Mouse (Mus musculus) adrenal gland (tissue): ENCODE results near the gene Mecr.

Source experiments
- intact Hi-C: fragments of 180-260 bp; cut with DNase I; formaldehyde crosslinking; loops from one replicate; pipeline ENCODE4 v1.15.1; 2025

Mecr gene

DNA sequence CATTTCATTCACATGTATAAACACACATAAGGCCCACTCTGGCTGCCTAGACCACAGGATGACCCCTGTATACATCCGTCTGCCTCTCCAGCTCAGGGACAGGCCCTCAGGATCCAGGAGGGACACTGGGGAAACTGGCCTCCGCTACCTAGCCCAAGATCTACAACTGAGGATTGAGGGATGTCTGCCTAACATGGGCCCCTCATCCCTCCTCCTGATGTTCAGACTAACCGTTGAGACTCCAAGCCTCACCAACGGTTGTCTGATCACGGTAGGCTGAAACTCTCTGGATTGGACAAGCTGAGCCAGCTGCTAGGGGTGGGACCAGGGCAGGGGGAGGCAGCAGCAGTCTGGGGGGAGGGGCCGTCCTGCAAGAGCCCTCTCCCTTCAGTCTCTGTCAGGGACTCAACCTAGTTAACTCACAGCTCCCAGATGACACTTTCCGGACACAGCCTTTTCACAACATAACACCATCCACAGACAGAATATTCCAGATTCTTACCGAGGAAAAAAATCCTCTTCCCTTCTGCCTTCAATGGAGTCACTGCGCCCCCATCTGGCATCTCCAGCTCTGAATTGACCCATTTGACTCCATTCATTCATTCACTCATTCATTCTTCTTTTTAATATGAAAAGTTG is 9.2 kb upstream of the Mecr start:
- intact Hi-C loops: loop anchor here (10.0 kb wide), 2 partner anchors 349 to 429 kb away; no protein-coding TSS in a partner anchor

DNA sequence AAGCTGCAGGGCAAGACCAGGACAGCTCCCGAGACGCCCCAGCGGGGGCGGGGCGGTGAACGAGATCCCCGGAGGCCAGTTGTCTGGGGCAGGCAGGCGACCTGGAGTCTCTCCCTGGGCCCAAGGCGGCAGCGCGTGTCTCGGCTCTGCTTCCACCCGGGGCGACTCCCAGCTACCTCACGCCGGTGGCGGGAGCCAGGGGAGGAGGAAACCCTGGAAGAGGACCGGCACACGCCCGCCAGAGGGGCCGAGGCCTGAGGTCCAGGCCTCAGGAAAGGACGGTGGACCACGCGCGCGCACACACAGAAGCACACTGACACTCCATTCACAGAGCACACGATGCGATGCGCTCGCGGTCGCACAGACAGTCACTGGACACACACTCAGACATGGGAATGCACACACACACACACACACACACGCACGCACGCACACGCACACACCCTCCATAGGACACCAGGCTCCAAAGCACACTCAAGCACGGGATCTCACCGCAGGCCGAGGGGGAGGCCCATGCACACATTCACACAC is 6.9 kb upstream of the Mecr start:
- intact Hi-C loops: loop anchor here (5.0 to 10.0 kb wide), 5 partner anchors 114 to 874 kb away; no protein-coding TSS in a partner anchor

DNA sequence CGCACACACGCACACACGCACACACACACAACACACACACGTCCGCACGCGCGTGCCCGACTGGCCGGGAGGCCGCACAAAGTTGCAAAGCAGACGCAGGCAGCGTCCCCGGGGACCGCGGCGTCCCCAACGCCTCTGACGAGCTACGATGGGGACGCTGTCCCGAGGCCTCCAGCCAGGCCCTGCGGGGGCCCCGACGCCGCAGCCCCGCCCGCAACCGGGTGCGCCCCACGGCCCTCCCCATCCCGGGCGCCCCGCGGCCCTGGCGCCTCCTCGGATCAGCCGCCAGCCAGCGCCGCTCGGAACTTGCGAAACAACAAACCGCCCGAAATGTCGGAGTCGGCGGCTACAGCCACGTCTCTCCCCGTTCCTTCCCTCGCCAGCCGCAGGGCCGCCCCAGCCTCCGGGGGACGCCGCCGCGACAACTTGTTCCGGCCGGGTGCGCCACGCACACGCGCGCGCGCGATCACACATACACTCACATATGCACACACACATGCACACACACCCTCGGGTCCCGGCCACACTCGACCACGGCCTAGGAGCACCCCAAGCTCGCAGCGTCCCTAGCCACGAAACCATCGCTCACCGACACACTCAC is 6.3 kb upstream of the Mecr start:
- intact Hi-C loops: loop anchor here (5.0 to 10.0 kb wide), 5 partner anchors 115 to 875 kb away; no protein-coding TSS in a partner anchor

DNA sequence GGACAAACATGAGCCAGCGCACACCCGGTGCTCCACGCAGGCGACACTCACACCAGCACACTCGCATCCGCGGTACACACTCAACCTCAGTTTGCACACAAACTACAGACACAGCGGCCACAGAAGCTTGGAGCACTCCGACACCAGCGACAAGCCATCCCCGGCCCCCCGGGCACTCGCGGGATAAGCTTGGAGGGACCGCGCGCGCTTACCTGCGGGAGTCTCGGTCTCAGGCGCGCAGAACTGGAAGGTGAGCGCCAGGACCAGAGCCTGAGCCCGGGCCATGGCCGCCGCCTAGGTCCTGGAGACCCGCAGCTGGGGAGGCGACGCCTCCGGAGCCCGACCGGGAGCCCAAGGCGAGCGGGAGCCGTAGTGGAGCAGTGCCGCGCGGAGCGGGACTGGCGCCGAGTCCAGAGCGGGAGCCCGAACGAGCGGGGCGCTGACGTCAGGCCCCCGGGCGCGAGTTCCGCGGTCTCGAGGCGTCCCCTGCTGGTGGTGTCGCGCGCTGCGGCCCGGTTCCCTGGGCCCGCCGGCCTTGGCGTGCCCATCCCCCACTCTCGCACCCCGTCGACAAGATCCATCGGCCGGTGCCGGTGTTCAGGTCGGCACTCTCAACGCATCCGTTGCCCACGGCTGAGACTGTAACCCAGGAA is 5.3 kb upstream of the Mecr start, which contains the start of gene Ptpru:
Ptpru (minus strand) TSS at position 417 of the 653 bp plus-strand sequence.
- intact Hi-C loops: loop anchor here (2.0 to 10.0 kb wide), 6 partner anchors 53 to 876 kb away; no protein-coding TSS in a partner anchor

DNA sequence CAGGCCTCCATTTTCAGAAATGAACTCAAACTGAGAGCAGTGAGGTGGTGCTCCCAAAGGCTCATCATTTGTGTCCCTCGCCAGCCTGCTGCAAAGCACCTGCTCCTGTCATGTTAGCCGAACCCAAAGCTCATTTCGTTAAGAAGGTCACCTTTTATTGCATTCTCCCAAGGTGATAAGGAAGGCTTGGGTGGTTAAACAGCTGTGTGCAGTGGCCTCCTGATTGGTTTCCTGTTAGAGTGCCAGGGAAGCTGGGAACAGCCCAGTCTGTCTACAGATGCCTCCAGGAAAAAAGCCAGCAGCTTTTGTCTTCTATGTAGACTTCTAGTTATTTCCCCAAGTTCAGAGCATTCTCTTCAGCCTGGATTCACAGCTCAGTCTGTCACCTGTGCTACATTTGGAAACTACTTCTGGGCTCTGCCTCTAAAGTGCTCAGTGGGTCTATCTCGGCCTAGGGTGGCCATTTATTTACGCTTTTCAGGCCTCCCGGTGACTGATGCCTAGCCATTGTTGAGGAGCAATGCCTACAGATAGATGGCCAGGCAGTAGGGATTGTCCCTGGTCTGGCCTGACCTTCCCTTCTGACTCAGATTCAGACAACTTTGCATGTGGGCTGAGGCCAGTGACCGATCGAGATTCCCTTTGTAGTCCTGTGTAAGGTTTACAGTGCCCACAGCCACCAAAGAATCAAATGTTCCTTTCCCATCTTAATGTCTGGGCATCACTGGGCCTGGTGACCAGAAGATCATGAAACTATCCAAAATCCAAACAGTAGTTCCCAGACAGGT is 2.9 kb downstream of the Mecr start:
- intact Hi-C loops: no loop called here

DNA sequence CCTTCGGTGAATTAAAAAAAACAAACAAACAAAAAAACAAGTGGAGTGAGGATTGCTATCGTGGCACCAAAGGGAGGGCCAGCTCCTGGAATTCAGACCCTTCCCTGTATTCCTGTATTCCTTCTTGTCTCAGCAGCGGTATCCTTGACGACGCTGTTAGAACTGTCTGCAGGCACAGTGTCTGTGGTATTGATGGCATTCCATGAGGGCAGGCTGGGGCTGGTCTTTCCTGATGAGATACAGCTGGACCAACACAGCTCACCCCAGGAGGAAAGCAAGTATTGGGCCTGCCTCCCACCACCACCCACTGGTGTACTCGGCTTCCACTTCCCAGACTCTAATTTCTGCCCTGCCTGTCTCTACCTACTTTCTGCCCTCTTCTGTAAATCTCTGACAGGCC is 4.8 kb downstream of the Mecr start:
- intact Hi-C loops: no loop called here

DNA sequence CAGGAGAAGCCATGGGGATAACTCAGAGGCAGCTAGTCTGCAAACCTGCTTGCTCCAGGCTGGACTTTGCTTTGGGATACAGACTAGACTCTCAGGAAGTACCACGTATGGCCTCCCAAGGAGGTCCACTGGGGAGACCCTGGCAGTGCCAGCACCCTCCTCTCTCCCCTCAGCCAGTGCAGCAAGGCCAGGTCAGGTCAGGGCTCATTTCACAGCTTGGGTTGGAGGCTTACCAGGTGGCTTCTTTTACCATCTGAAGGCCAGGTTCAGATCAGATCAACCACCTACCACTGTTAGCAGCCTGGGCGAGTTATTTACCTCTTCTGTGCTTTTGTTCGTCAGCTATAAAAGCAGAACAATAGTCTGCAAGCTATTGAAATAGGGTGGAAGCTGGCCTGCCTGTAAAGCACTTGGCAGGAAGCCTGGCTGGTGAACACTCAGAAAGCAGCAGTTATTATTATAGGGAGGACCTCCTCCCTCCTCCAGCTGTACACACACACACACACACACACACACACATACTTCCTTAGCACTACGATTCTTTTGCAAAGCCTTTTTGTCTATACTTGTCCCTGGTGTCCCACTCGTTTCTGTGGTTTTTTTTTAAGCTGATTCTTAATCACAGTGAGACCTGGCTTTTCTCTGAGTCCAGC is 6.8 kb downstream of the Mecr start:
- intact Hi-C loops: no loop called here

DNA sequence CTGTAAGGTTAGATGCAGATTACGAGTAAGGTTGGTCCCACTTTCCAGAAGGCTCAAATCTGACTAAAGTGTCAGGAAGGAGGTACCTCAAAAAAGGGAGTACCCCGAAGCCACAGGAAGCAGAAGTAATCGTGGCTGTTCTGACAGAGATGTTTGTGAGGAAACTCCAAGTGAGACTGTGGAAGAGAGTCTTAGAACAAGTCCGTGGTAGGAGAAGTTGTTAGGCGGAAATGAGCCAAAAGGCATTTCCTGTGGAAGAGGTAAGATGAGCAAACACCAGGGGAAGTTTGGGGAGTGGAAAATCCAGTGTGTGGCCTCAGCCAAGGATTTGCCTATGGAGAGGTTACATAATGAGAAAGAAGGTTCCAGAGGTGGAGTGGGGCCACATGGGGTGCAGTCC is 11.7 kb downstream of the Mecr start:
- intact Hi-C loops: no loop called here

DNA sequence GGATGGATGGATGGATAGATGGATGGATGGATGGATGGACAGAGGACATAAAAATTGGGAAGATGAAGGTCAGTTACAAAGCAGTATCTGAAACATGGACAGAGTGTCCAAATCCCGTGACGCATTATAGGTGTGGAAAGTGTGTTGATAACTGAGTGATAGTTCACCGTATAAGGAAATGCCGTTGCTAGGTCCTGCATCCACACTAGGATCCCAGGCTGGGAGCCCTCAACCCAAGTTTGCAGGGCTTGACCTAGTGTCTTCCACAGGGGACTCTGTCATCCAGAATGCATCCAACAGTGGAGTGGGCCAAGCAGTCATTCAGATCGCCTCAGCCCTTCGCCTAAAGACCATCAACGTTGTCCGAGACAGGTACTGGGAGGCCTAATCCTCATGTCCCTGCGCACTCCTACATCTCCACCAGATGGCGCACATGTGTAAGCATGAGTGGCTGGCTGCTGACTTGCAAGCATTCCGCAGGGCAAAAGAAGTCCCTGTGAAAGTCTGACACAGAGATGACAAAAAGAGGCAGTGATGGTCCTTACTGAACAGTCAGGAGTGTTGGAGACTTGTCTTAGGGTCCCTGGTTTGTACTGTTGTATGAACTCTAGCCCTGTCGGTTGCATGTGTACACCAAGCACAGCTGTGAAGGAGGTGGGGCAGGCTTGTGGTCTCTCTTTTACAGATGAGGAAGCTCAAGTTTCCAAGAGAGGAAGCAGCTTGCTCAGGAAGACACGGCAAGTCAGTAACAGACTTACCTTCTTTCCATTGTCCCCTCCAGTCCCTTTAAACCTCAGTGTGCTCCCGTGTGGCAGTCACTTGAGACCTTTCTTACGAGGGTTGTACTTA is 17.4 kb downstream of the Mecr start:
- intact Hi-C loops: loop anchor here (5.0 to 10.0 kb wide), 2 partner anchors 114 to 217 kb away; partner anchors contain the start of gene Epb41

DNA sequence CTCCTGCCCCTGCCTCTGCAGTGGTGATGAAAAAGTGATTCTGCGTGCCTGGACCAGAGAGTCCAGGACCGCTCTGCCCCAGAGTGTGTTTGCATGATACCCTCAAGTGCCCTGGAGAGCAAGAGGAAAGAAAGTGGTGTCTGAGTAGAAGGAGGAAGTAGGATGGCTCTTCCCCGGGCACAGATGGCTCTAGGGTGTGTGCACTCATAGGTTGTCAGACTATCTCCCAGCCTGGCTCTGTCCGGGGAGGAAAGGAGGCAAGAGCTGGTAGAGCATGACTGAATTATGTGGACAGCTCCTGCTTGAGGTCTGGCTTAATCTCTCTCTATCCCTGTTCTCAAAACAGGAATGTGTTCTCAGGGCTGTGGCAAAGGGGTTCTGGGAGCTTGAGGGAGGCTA is 18.1 kb downstream of the Mecr start:
- intact Hi-C loops: loop anchor here (5.0 to 10.0 kb wide), 2 partner anchors 113 to 216 kb away; partner anchors contain the start of gene Epb41

DNA sequence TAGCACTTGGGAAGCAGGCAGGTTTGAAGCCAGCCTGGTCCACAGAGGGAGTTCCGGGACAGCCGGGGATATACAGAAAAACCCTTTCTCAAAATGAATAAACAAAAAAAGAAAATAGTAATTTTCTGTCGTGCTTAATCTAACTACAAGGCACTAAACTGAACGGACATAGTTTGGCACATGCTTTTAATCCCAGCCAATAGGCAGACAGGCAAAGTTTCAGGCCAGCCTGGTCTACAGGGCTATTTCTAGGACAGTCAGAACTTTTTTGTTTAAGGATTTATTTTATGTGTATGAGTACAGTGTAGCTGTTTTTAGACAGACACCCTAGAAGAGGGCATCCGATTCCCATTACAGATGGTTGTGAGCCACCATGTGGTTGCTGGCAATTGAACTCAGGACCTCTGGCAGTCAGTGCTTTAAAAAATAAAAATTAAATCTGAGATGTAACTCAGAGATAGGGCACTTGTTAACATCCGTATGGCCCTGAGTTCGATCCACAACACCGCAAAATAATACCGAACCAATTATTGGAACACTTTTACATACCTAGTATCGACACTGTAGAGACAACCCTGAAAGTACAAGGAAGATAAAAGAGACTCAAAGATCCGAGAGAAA is 29.5 kb downstream of the Mecr start:
- intact Hi-C loops: no loop called here

DNA sequence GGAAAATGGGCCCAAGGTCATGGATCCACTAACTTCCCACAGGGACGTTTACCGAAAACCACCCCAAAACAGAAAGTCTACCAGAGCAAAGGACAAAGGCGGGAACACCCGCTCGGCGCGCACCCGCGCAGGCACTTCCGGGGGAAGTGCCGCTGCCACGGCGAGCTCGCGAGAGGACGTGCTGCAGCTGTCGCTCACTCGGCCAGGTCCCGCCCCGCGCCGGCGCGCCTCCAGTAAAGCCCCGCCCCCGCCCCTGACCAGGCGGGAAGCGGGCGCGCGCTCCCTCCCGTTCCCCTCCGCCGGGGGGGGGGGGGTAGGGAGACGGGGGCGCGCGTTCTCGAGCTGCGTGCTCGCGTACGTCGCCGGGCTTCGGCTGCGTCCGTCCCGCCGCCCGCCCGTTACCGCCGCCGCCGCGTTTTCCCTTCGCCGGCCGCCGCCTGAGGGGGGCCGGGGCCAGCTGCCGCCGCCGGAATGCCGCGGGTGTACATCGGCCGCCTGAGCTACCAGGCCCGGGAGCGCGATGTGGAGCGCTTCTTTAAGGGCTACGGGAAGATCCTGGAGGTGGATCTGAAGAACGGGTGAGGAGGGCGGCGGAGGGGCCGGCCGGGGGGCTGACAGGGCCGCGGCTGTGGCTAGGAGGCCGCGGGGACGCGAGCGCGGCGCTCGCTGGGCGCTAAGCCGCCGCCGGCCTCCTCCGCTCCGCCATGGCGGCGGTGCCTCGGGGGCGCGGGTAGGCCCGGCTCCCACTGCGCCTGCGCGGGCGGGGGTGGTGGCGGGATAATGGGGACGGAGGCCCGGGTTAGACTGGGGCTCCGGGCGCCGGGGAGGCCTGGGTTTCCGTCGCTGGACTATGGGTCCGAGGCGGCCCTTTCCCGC is 30.3 kb downstream of the Mecr start, which contains the start of gene Srsf4:
Srsf4 (plus strand) TSS at position 325 of the 876 bp plus-strand sequence.
- intact Hi-C loops: no loop called here

DNA sequence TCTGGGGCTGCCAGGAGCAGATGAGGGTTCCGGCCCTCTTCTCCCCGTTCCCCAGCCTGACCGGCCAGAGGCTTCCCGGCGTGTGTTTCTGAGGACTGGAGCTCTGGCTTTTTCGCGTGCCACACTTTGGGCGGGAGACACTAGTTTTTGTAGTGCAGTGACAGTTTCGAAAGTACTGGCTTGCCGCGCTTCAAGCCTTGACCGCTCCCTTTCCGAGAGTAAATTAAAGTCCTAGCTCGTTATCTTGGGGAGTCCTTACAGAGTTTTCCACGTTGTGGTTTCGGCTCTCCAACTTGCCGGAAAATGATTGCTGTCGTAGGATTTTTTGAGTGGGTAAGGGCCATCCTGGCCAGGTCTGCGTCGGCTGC is 30.9 kb downstream of the Mecr start:
- intact Hi-C loops: no loop called here

DNA sequence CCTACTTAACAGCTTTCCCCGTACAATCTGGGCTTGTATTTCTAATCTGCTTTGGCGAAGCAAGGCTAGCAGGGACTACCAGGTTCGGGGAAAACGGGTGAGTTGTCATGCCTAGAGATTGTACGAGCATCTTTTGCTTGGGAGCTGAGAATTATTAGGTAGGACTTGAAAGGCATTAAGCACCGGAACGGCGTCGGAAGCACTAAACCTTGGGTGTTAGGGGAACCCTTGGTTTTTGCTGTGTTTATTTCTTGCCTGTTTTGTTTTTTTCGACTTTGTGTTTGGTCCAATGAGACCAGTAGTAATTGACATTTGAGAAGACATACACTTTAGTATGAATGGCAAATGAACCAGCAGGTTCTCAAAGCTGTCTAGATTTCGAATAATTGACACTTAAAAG is 31.3 kb downstream of the Mecr start:
- intact Hi-C loops: no loop called here

DNA sequence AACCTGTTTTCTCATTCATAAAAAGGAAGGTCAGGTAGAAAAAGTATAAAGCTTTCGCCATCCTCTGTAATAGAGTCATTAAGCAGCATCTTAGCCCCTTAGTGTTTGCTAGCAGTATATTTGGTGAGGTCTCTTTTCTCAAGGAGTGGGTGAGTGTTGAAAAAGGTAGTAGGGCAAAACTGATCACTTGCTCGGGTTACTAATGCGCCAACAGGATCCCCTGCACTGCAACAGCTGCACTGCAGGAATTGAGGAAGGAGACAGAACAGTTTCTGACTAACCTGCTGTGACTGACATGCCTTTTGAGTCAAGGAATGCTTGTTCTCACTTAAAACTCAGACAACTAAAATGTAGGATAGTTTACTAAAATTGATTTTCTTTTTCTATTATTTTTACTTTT is 32.0 kb downstream of the Mecr start:
- intact Hi-C loops: no loop called here

DNA sequence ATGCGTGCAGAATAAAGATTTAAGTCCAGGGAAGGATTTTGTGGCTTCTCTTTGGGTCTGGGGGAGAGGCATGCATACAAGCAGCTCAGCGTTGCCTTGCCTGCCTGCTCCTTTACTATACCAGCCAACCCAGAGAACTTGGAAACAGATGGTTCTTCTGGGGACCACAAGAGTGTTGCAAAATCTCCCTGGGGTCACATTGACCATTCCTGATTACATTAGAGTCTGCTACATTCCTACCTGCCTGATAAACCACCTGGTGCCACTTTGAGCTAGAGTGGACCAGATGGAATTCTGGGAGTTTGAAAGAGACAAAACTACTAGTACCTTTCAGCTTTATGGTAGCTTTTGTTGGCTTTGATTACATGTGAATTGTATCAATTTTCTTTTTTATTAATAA is 33.6 kb downstream of the Mecr start:
- intact Hi-C loops: no loop called here

DNA sequence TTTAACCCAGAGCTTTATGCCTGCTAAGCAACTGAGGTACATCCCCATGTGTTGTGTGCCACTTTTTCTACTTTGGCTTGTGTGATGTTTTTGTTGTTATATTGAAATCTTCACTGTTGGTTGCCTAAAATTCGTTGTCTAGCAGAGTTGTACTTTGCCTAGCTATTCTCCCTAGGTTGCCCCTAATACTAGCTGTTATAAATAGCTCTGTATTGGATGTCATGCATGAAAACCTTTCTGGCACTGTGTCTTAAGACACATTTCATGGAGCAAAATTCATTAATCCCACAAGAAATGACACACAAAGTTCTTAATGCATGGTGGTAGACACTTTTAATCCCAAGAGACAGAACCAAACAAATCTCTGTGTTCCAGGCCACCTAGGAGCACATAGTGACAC is 36.4 kb downstream of the Mecr start:
- intact Hi-C loops: loop anchor here (10.0 kb wide), 1 partner anchor 295 kb away; no protein-coding TSS in a partner anchor

DNA sequence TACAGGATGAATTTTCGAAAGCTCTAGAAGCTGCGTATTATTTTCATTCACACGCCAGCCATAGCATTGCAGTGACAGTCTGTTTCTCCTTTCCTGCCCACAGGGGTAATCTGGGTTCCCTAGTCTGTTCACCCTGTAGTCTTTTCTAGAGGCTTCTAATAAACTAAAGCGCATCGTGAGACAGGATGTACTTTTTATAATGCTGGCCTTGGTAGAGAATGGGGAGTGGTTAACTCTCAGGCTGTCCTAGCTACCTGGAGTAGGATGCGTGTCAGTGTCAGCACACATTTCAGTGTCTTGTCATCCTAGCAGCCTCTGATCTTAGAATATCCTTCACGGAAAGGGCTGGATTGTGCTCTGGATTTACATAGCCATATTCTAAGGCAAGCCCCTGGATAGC is 38.0 kb downstream of the Mecr start:
- intact Hi-C loops: loop anchor here (10.0 kb wide), 1 partner anchor 293 kb away; no protein-coding TSS in a partner anchor
